ENCODE assay signal across 8 mouse cellular contexts in the genomic region with DNA sequence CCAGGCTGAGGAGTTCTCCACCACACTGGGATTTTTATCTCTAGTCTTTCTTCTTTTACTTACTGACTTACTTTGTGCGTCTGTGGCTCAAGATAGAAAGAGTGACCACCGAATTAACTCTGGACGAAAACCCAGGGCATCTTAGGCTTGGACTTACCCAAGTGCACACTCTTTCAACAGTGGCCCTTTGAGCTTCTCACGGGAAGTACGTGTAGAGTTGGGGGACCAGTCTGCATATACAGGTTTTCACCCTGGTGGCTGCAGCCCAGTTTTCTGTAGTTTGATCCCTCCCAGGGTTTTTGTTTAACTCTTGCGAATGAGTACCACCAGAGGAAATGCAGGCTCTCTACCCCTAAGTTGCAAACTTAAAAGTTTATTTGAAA. TPM values are rescaled to one million over a fixed set of nuclear protein-coding genes. Genes with fewer than 3 reads are reported as not detected.
DNase-seq lines count a peak whose midpoint lies in the region; ATAC-seq and TF ChIP-seq lines count a peak whose summit lies in the region.

No protein-coding gene starts in this region.

- H3K27ac ChIP-seq in lung, embryonic 16.5 days (ENCODE audit: low read length) = peak overlapping the region; percentile 85
- H3K27ac ChIP-seq in embryonic facial prominence, embryonic 13.5 days = peak overlapping the region; percentile 40; the same call in 1 of the 2 replicates
- H3K27ac ChIP-seq in intestine, postnatal 0 days (ENCODE audit: low read depth, low read length) = no peak overlapping the region
- H3K27ac ChIP-seq in neural tube, embryonic 13.5 days (replicated peaks) = peak overlapping the region; percentile 74

- intact Hi-C loops in left cerebral cortex, postnatal 10 days (cut with DNase I) = no loop called here

- H3K4me3 ChIP-seq in lung, embryonic 16.5 days (ENCODE audit: low read length) = peak overlapping the region; percentile 94
- peak overlapping the region; percentile 70 for H3K4me3 ChIP-seq in embryonic facial prominence, embryonic 13.5 days
- H3K4me3 ChIP-seq in intestine, postnatal 0 days (ENCODE audit: low read depth, low read length) = peak overlapping the region; percentile 90
- peak overlapping the region; percentile 77 for H3K4me3 ChIP-seq in neural tube, embryonic 13.5 days

- H3K4me1 ChIP-seq in lung, embryonic 16.5 days (replicated peaks; ENCODE audit: control insufficient read depth, insufficient read depth, low read length) = peaks cover 9% of the 10 kb centered on the region
- peaks cover 16% of the 10 kb centered on the region for H3K4me1 ChIP-seq in embryonic facial prominence, embryonic 13.5 days
- 0 out of 2 replicates have a peak, but pooled peaks cover 2% of the 10 kb centered on the region for H3K4me1 ChIP-seq in intestine, postnatal 0 days (replicated peaks; ENCODE audit: control insufficient read depth, insufficient read depth, low read length)
- peaks cover 18% of the 10 kb centered on the region for H3K4me1 ChIP-seq in neural tube, embryonic 13.5 days (replicated peaks)

- no peak for TF ChIP-seq CTCF in intestine, postnatal 0 days (IDR thresholded peaks at IDR 0.05; ENCODE audit: low read depth)

- WGBS in lung, embryonic 16.5 days = 5% methylated on average over 6 of the region's 6 CpGs
- 7% methylated on average over 6 of the region's 6 CpGs for WGBS in embryonic facial prominence, embryonic 13.5 days
- WGBS in intestine, postnatal 0 days = 3% methylated on average over 6 of the region's 6 CpGs
- 13% methylated on average over 6 of the region's 6 CpGs for WGBS in neural tube, embryonic 13.5 days

- no peaks in the 10 kb centered on the region for H3K36me3 ChIP-seq in lung, embryonic 16.5 days (ENCODE audit: control insufficient read depth, insufficient read depth, low read length)
- H3K36me3 ChIP-seq in embryonic facial prominence, embryonic 13.5 days = peaks cover 7% of the 10 kb centered on the region; the same call in 1 of the 2 replicates
- H3K36me3 ChIP-seq in intestine, postnatal 0 days (ENCODE audit: control insufficient read depth, insufficient read depth) = peaks cover 3% of the 10 kb centered on the region; the same call in 1 of the 2 replicates
- no peaks in the 10 kb centered on the region for H3K36me3 ChIP-seq in neural tube, embryonic 13.5 days

- peak overlapping the region; percentile 82 for H3K4me2 ChIP-seq in lung, embryonic 16.5 days (ENCODE audit: low read depth, low read length)
- peak overlapping the region; percentile 65 for H3K4me2 ChIP-seq in embryonic facial prominence, embryonic 13.5 days
- H3K4me2 ChIP-seq in intestine, postnatal 0 days (replicated peaks; ENCODE audit: low read depth) = peak overlapping the region; percentile 76
- peak overlapping the region; percentile 68 for H3K4me2 ChIP-seq in neural tube, embryonic 13.5 days

- DNase-seq in lung, postnatal 10 days = no peak
- DNase-seq in urinary bladder, adult 18-20 months (ENCODE audit: low spot score in 2 of 2) = no peak
- DNase-seq in right cerebral cortex, adult 2 months (ENCODE audit: low spot score in 2 of 2) = no peak
- no peak for DNase-seq in left cerebral cortex, postnatal 10 days (ENCODE audit: extremely low spot score in 1 of 2, low spot score in 2 of 2)

- no peaks in the 10 kb centered on the region for H3K27me3 ChIP-seq in lung, embryonic 16.5 days (ENCODE audit: control insufficient read depth, insufficient read depth, low read depth, low read length)
- H3K27me3 ChIP-seq in embryonic facial prominence, embryonic 13.5 days = no peaks in the 10 kb centered on the region
- no peaks in the 10 kb centered on the region for H3K27me3 ChIP-seq in intestine, postnatal 0 days (replicated peaks; ENCODE audit: control insufficient read depth, insufficient read depth, low read length)
- no peaks in the 10 kb centered on the region for H3K27me3 ChIP-seq in neural tube, embryonic 13.5 days

- H3K9me3 ChIP-seq in lung, embryonic 16.5 days (ENCODE audit: control insufficient read depth, low read length) = no peaks in the 10 kb centered on the region
- H3K9me3 ChIP-seq in embryonic facial prominence, embryonic 13.5 days = no peaks in the 10 kb centered on the region
- no peaks in the 10 kb centered on the region for H3K9me3 ChIP-seq in intestine, postnatal 0 days (ENCODE audit: control insufficient read depth)
- H3K9me3 ChIP-seq in neural tube, embryonic 13.5 days = no peaks in the 10 kb centered on the region

- peak overlapping the region; percentile 92 for H3K9ac ChIP-seq in lung, embryonic 16.5 days (ENCODE audit: low read length)
- H3K9ac ChIP-seq in embryonic facial prominence, embryonic 13.5 days = peak overlapping the region; percentile 84
- H3K9ac ChIP-seq in intestine, postnatal 0 days (ENCODE audit: low read depth, low read length) = peak overlapping the region; percentile 70
- peak overlapping the region; percentile 84 for H3K9ac ChIP-seq in neural tube, embryonic 13.5 days

- ATAC-seq in lung, embryonic 16.5 days (ENCODE audit: low read depth) = no peak
- ATAC-seq in embryonic facial prominence, embryonic 13.5 days (ENCODE audit: insufficient number of reproducible peaks, insufficient read depth, low FRiP score, low TSS enrichment, low read depth) = no peak
- peak; percentile 26; the same call in 1 of the 2 replicates for ATAC-seq in intestine, postnatal 0 days
- ATAC-seq in neural tube, embryonic 13.5 days (ENCODE audit: low read depth) = peak; percentile 40; the same call in 1 of the 2 replicates

RNA-seq across cellular contexts. Expression of gene Trub1, which starts 0.5 kb away (rescaled TPM):
- 21.4 and 24.2 TPM in 2 replicates for polyA plus RNA-seq in lung, embryonic 16.5 days (2015; fragmentation: Nextera tagmentation; extraction: Ambion mirVana)
- polyA plus RNA-seq in embryonic facial prominence, embryonic 13.5 days (2015; fragmentation: Nextera tagmentation; extraction: Ambion mirVana) = 30.0 and 33.6 TPM in 2 replicates
- 7.1 and 7.7 TPM in 2 replicates for polyA plus RNA-seq in intestine, postnatal 0 days (2015; fragmentation: Nextera tagmentation; extraction: Ambion mirVana)
- polyA plus RNA-seq in neural tube, embryonic 13.5 days (2015; fragmentation: Nextera tagmentation; extraction: Ambion mirVana) = 15.1 and 15.7 TPM in 2 replicates
- 10 to 100 TPM; 16.6 to 20.0 TPM for total RNA-seq in left cerebral cortex, postnatal 10 days (2021)

Comparison
In these comparisons a context has a peak if more than half of its experiments do, and no peak if none do; other contexts are left out.
1. ATAC-seq: peak in intestine, postnatal 0 days (single experiment) and neural tube, embryonic 13.5 days (single experiment); none in lung, embryonic 16.5 days (single experiment) and embryonic facial prominence, embryonic 13.5 days (single experiment).
2. Peak in every context shown above with its lines, with median percentiles within 50 percentile points of each other: H3K4me2 ChIP-seq, H3K4me3 ChIP-seq and H3K9ac ChIP-seq.